Mouse (Mus musculus): ENCODE measurements at regions not wholly inside any gene's neighbourhood (a gene's known extent, or its start where the extent isn't known, plus 50 kb on each side); places are given as distances from the start of the nearest gene placed in this dataset.

DNA sequence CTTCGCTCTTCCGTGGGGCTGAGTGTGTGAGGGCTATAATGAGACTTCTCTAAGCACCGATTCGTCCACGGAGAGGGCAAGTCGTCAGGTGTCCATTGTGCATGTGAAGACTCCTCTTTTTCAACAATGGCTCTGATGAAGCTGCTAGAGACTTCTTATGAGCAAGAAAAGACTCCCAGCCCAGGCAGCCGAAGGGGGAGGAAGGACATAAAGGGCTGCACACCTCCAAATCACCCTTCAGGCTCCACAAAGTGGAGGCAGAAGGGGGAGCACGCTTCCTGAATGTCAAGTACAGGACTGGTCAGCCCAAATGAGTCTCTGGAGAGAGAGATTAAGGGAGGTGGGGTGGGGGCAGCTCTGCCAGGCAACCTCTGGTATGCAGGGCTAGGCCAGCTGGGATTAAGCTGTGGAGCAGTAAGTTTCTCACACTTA lies 350.3 kb upstream of the Camk1g start:
- TF ChIP-seq CTCF (IDR thresholded peaks at IDR 0.05; ENCODE audit: borderline replicate concordance, insufficient read depth, low read depth, low read length) = no peak
- no peak for TF ChIP-seq POLR2A (IDR thresholded peaks at IDR 0.05; ENCODE audit: borderline replicate concordance, insufficient read depth, low read length)
